Mouse (Mus musculus) midbrain, embryonic 12.5 days (tissue): Measurements from ENCODE around the gene Rhag. TPM values are rescaled to one million over a fixed set of nuclear protein-coding genes. Genes with fewer than 3 reads are reported as not detected.
A peak's percentile ranks its signal among the peaks of the same experiment; 100 is the strongest.

Source experiments
- ATAC-seq: fragments of 200-750 bp; cut with Nextera tagmentation; 2 replicates; pipeline ENCODE4 v1.8.0; 2017; ENCODE audit warnings: low read depth, moderate TSS enrichment, moderate library complexity; ENCODE audit not compliant: low FRiP score
- H3K27ac ChIP-seq: fragments of 300-500 bp; sonication (generic); replicated peaks from 2 replicates; pipeline ENCODE4 v1.5.1; 2016; ENCODE audit warnings: mild to moderate bottlenecking
- H3K27me3 ChIP-seq: fragments of 300-500 bp; sonication (generic); 2 replicates; pipeline ENCODE4 v1.6.1; 2016; ENCODE audit warnings: mild to moderate bottlenecking
- H3K36me3 ChIP-seq: fragments of 300-500 bp; sonication (generic); 2 replicates; pipeline ENCODE4 v1.6.1; 2016
- H3K4me1 ChIP-seq: fragments of 300-500 bp; sonication (generic); 2 replicates; pipeline ENCODE4 v1.6.1; 2016
- H3K4me2 ChIP-seq: fragments of 300-500 bp; sonication (generic); replicated peaks from 2 replicates; pipeline ENCODE4 v1.6.1; 2016; ENCODE audit warnings: mild to moderate bottlenecking, moderate library complexity
- H3K4me3 ChIP-seq: fragments of 300-500 bp; sonication (generic); 2 replicates; pipeline ENCODE4 v1.5.1; 2016; ENCODE audit warnings: mild to moderate bottlenecking
- H3K9ac ChIP-seq: fragments of 300-500 bp; sonication (generic); replicated peaks from 2 replicates; pipeline ENCODE4 v1.6.1; 2016; ENCODE audit warnings: mild to moderate bottlenecking, moderate library complexity
- H3K9me3 ChIP-seq: fragments of 300-500 bp; sonication (generic); 2 replicates; pipeline ENCODE4 v1.6.1; 2016; ENCODE audit warnings: mild to moderate bottlenecking
- WGBS: fragments of 180-500 bp; shearing (Covaris S2); methylation state at CpG from one replicate; pipeline ENCODE4 v1.1.7; 2016; 5-methylcytosine and 5-hydroxymethylcytosine counted together
- polyA plus RNA-seq: library from polyadenylated mRNA; unstranded; fragments of >200 nt; fragmentation: Nextera tagmentation; extraction: Ambion mirVana; gene quantifications from 2 replicates; pipeline ENCODE4 v1.2.1, GENCODE M21; 2016

Rhag gene
- polyA plus RNA-seq, 1 experiment from 2014 or later = 3.4 TPM

DNA sequence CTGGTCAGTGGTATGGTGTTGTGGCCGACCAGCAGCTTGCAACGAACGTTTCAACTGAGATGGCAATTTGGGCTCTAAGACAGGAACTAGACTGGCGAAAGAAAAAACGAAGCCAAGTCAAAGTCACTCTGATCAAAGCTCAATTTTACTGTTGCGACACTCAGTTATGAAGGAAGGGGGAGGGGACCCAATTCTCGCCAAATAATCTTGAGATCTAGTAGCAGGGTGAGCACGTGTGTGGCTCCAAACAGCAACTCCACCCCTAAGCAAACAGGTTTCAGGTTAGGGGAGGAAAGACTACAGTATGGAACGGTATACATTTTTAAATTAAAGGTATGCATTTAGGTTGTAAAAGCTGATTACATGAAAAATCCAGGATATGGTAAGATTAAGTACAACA, 10.6 kb downstream of the Rhag start:
- no peak overlapping the region for H3K4me3 ChIP-seq
- no peaks in the 10 kb centered on the region for H3K4me1 ChIP-seq
- H3K4me2 ChIP-seq = no peak overlapping the region
- ATAC-seq = no peak
- no peaks in the 10 kb centered on the region for H3K27me3 ChIP-seq
- 84% methylated on average over 9 of the region's 9 CpGs for WGBS
- H3K9me3 ChIP-seq = no peaks in the 10 kb centered on the region
- H3K36me3 ChIP-seq = no peaks in the 10 kb centered on the region
- H3K9ac ChIP-seq = no peak overlapping the region
- H3K27ac ChIP-seq = no peak overlapping the region

DNA sequence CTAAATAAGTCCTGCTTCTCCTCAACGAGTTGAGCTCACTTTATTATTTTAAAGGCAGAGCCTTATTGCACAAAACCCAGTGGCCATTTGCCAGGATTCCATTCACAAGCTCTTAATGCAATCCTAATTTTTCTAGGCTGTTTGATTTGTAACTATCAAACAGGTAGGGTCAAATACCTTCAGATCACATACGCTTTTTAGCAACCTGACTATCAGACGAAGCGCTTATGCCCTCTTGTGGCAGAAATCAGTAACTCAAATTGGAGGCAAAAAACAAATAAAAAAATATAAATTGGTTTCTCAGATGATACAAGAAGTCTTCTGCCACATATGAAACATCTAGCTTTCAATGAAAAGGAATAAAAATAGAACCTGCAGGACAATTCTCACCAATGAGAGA, 12.9 kb downstream of the Rhag start:
- H3K9ac ChIP-seq = no peak overlapping the region
- H3K4me2 ChIP-seq = no peak overlapping the region
- no peak for ATAC-seq
- no peaks in the 10 kb centered on the region for H3K36me3 ChIP-seq
- 29% methylated on average over 4 of the region's 4 CpGs for WGBS
- no peaks in the 10 kb centered on the region for H3K27me3 ChIP-seq
- no peaks in the 10 kb centered on the region for H3K4me1 ChIP-seq
- H3K4me3 ChIP-seq = no peak overlapping the region
- no peaks in the 10 kb centered on the region for H3K9me3 ChIP-seq
- no peak overlapping the region for H3K27ac ChIP-seq

DNA sequence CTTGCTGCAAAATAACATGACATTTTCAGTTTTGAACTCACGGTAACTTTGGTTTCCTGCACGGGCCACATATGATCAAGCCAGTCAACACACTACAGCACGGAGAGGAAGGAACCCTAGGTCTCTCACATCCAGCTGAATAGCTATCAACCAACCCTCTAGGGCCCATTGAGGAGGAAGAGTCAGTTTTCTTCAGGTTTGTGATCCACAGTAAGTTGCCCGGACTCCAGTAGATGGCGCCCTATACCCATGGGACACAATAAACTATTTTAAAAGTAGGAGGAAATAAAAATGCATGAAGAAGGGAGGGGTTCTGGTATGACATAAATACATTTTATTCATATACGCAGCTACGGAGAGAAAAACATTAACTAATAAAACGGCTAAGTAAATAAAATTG, 13.6 kb downstream of the Rhag start:
- H3K9ac ChIP-seq = no peak overlapping the region
- H3K4me1 ChIP-seq = no peaks in the 10 kb centered on the region
- H3K36me3 ChIP-seq = no peaks in the 10 kb centered on the region
- no peak overlapping the region for H3K27ac ChIP-seq
- H3K4me2 ChIP-seq = no peak overlapping the region
- no peak overlapping the region for H3K4me3 ChIP-seq
- H3K9me3 ChIP-seq = no peaks in the 10 kb centered on the region
- no peaks in the 10 kb centered on the region for H3K27me3 ChIP-seq
- 59% methylated on average over 8 of the region's 8 CpGs for WGBS
- no peak for ATAC-seq

DNA sequence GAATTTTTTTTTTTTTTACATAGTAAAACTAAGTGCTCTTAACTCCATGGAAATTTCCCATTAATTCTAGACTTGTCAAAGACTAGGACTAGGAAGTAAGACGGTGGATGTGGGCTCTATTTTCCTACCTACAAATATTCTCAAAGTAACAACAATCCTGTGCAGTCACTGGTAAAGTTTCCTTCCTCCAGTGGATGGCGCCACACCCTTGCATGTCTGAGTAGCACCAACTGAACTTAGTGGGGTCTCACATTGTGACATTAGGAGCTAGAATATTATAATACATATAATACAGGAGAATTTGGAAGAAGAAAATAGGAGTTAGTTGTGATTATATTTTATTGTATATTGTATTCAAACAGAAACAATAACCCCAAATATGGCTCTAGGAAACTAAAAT, 20.9 kb downstream of the Rhag start:
- Histone ChIP-seq H3K4me3 (no peak overlapping the region), H3K27me3 (no peaks in the 10 kb centered on the region), H3K27ac (no peak overlapping the region), H3K36me3 (no peaks in the 10 kb centered on the region), H3K4me1 (no peaks in the 10 kb centered on the region), H3K9ac (no peak overlapping the region), H3K4me2 (no peak overlapping the region), H3K9me3 (no peaks in the 10 kb centered on the region)
- WGBS = 57% methylated on average over 2 of the region's 2 CpGs
- ATAC-seq = no peak

DNA sequence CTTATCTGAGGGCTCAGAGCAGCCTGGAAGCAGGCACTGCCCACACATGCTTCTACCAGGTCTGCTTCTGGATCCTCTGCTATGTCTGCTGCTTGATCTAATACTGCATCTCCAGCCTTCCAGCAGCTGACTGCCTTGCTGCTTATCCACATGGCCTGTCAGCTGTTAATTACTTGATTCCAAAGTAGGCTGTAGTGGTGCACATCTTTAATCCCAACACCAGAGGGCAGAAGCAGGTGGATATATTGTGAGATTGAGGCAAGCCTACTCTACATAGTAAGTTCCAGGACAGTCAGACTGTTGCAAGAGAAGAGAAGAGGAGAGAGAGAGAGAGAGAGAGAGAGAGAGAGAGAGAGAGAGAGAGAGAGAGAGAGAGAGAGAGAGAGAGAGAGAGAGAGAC, 26.4 kb downstream of the Rhag start:
- Histone ChIP-seq H3K4me3 (no peak overlapping the region), H3K4me2 (no peak overlapping the region), H3K9ac (no peak overlapping the region), H3K27ac (no peak overlapping the region), H3K27me3 (no peaks in the 10 kb centered on the region), H3K4me1 (no peaks in the 10 kb centered on the region), H3K9me3 (no peaks in the 10 kb centered on the region), H3K36me3 (no peaks in the 10 kb centered on the region)
- ATAC-seq = no peak; the same call in 1 of the 2 replicates

DNA sequence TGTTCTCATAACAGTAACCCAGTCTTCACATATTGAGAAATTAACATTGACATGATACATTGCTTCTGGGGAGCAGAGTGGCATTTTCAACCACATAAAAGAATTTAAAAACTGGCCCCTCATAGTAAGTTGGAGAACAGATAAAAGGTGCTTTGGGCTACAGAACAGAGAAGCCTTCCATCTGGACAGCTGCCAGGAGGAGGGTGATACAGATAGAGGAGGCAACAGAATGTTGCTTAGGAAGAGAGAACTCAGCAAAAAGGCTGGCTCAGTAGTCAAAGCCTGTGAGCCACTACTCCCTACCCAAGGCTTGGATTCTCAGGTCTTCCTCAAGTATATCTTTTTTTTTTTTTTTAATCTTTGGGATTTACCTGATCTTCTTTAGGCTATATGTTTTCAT, 44.1 kb downstream of the Rhag start:
- no peak for ATAC-seq
- no peaks in the 10 kb centered on the region for H3K36me3 ChIP-seq
- no peak overlapping the region for H3K27ac ChIP-seq
- no peak overlapping the region for H3K4me2 ChIP-seq
- H3K9ac ChIP-seq = no peak overlapping the region
- no peaks in the 10 kb centered on the region for H3K27me3 ChIP-seq
- no peaks in the 10 kb centered on the region for H3K9me3 ChIP-seq
- no peaks in the 10 kb centered on the region for H3K4me1 ChIP-seq
- no peak overlapping the region for H3K4me3 ChIP-seq

DNA sequence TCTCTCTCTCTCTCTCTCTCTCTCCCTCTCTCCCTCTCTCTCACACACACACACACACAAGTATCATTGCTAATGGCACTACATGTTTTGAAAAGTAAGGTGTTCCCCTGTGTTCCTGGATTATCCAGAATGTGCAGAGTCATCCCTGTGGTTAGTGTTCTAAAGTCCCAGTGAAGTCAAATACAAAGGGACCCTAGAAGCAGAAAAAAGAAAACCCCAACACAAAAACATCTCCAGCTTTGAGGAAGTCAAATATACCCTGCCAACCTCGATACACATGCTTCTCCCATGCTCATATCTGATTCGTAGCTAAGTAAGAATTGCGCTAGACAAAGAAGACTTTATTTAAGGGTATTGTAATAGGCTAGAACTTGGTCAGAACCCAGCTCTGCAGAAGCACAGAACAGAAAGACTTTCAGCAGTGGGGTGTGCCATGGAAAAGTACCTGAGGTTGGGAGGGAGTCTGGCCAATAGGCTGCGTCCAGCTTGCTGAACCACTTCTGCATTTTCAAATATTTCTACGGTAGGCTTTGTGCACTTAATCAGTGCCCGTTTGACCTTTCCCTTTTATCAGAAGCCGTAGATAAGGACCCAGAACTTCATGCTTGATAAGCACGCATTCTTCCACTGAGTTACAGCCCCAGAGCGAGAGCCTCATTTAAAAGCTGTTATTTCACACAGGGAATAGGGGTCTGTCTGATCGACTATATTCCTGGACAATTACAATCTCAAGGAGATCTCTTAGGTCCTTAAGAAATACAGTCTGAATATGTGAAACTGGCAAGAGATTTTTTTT, 58.2 kb downstream of the Rhag start:
- no peak for ATAC-seq

DNA sequence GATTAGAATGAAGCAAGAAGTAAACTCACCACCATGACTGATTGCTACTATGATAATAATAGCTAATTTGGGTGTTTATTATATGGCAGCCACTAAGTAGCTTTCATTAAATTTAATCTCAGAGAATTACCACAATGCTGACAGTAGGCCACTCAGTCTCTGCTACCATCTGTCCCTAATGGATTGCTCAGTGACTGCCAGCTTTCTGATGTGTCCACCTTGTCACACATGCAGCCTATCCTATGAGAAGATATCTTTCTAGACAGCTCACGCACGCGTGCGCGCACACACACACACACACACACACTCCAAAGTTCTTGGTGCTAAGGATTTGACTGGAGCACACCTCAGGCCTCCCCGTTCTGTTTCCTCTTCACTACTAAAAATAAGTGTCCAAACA, 61.7 kb downstream of the Rhag start:
- no peak overlapping the region for H3K4me2 ChIP-seq
- no peaks in the 10 kb centered on the region for H3K27me3 ChIP-seq
- WGBS = 93% methylated on average over 6 of the region's 6 CpGs
- ATAC-seq = no peak
- no peak overlapping the region for H3K27ac ChIP-seq
- H3K4me1 ChIP-seq = no peaks in the 10 kb centered on the region
- H3K4me3 ChIP-seq = no peak overlapping the region
- no peak overlapping the region for H3K9ac ChIP-seq
- H3K36me3 ChIP-seq = no peaks in the 10 kb centered on the region
- no peaks in the 10 kb centered on the region for H3K9me3 ChIP-seq

More for the DNA sequence above, 58.2 kb downstream of the Rhag start:
- 76% methylated on average over 10 of the region's 10 CpGs for WGBS
- no peaks in the 10 kb centered on the region for H3K4me1 ChIP-seq
- H3K27me3 ChIP-seq = no peaks in the 10 kb centered on the region
- H3K4me3 ChIP-seq = no peak overlapping the region
- H3K4me2 ChIP-seq = no peak overlapping the region
- H3K9me3 ChIP-seq = no peaks in the 10 kb centered on the region
- H3K27ac ChIP-seq = no peak overlapping the region
- no peak overlapping the region for H3K9ac ChIP-seq
- H3K36me3 ChIP-seq = no peaks in the 10 kb centered on the region

DNA sequence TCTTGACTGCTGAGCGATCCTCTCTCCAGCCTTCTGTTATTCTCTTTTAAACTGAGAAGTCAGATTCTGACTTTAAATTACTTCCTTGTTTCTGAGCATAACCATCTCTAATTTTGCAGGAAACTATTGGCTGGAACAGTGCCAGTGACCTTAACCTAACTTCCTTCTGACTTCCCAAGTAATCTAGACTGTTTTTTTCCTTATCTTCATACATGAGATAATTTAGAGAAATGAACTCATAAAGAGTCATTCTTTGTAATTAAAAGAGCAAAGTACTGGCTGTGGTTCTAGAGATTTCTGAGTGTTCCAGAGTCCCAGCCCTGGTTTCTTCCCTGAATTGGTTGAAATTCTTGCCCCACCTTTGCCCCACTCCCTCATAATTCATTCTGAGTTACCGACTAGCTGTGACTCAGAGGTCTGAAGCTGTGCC, 62.7 kb downstream of the Rhag start:
- ATAC-seq = no peak
- no peak overlapping the region for H3K9ac ChIP-seq
- no peak overlapping the region for H3K4me3 ChIP-seq
- H3K4me1 ChIP-seq = no peaks in the 10 kb centered on the region
- H3K4me2 ChIP-seq = no peak overlapping the region
- H3K27ac ChIP-seq = no peak overlapping the region
- no peaks in the 10 kb centered on the region for H3K36me3 ChIP-seq
- WGBS = 83% methylated on average over 2 of the region's 2 CpGs
- no peaks in the 10 kb centered on the region for H3K27me3 ChIP-seq
- H3K9me3 ChIP-seq = no peaks in the 10 kb centered on the region

DNA sequence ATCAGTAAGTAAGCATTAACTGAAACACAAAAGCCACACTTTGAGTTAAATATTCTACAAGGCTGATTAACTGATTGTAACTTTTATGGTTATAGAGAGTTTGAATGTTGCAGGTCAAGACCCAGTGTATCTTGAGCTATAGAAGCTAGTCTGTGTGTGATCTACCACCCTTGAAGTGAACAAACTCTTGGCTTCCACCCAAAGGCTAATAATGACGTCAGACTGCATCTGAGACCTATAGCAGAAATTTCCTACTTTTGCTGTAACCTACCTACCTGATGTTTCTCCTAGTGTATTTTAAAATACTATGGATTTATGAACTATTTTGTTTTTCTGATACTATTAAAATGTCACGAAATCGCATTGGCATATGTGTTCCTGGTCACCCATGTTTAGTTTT, 63.8 kb downstream of the Rhag start:
- H3K9ac ChIP-seq = no peak overlapping the region
- no peaks in the 10 kb centered on the region for H3K36me3 ChIP-seq
- H3K4me2 ChIP-seq = no peak overlapping the region
- H3K27ac ChIP-seq = no peak overlapping the region
- H3K4me3 ChIP-seq = no peak overlapping the region
- H3K4me1 ChIP-seq = peaks cover 3% of the 10 kb centered on the region; the same call in 1 of the 2 replicates
- H3K27me3 ChIP-seq = no peaks in the 10 kb centered on the region
- H3K9me3 ChIP-seq = no peaks in the 10 kb centered on the region
- 92% methylated on average over 3 of the region's 3 CpGs for WGBS
- ATAC-seq = no peak

DNA sequence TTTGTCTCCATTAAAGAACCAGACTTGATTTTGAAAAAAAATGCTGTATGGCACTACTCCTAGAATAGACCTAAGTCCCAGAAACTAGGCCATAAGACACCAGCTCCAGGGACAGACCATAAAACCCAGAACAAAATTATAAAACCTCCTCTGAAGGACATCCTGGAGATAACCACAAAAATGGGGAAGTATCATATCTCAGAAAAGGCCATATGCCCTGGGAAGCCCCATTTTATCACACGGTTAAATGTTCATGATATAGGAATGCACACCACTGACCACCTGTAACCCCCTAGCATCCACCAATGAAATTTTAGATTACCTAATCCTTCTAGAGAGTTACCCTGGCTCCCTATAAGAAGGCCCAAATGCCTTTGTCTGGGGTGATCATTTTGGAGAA, 64.6 kb downstream of the Rhag start:
- H3K36me3 ChIP-seq = no peaks in the 10 kb centered on the region
- H3K9ac ChIP-seq = no peak overlapping the region
- H3K4me2 ChIP-seq = no peak overlapping the region
- H3K27me3 ChIP-seq = peaks cover 4% of the 10 kb centered on the region; the same call in 1 of the 2 replicates
- WGBS = 97% methylated on average over 1 of the region's 1 CpGs
- peaks cover 10% of the 10 kb centered on the region; the same call in 1 of the 2 replicates for H3K4me1 ChIP-seq
- no peak overlapping the region for H3K4me3 ChIP-seq
- ATAC-seq = no peak
- H3K9me3 ChIP-seq = no peaks in the 10 kb centered on the region
- no peak overlapping the region for H3K27ac ChIP-seq

DNA sequence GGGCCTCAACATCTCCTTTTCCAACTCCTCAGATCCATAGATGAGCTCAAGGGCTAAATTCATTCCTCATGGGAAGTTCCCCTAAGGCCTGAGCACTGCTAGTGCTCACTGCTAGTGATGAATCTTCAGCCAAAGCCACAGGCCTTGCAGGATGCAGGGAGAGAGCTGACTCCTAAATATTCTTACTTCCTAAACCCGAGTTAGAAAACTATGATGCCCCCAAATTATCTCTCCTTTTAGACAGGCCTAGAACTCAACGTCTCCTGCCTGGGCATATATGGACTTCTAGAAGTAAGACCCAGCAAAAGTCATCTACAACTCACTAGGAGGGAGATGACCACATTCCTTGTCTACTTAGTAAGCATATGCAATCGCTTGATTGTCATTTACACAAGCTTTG, 66.8 kb downstream of the Rhag start:
- WGBS = 52% methylated on average over 3 of the region's 3 CpGs
- no peaks in the 10 kb centered on the region for H3K9me3 ChIP-seq
- H3K9ac ChIP-seq = no peak overlapping the region
- no peak for ATAC-seq
- no peaks in the 10 kb centered on the region for H3K36me3 ChIP-seq
- no peak overlapping the region for H3K4me2 ChIP-seq
- H3K27ac ChIP-seq = no peak overlapping the region
- H3K4me3 ChIP-seq = no peak overlapping the region
- peaks cover 10% of the 10 kb centered on the region; the same call in 1 of the 2 replicates for H3K4me1 ChIP-seq
- H3K27me3 ChIP-seq = peaks cover 4% of the 10 kb centered on the region; the same call in 1 of the 2 replicates

DNA sequence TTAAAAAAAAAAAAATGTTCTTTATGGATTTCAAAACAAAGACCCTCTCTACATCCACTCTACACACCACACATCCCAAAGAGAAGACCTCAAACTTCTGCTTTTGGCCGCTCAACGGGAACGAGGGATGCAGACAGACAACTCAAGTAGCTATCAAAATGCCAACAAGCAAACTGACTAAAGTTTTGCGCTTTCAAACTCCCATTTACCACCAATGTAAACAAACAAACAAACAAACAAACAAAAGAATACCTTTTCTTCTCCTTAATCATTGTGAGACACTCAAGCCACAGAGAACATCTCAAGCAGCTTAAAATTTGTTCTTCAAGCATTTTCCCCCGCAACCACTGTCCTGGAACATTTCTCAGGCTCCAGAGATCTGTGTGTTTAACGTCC, 68.6 kb downstream of the Rhag start:
- Histone ChIP-seq H3K9me3 (no peaks in the 10 kb centered on the region), H3K27ac (no peak overlapping the region), H3K27me3 (peaks cover 4% of the 10 kb centered on the region; the same call in 1 of the 2 replicates), H3K4me1 (peaks cover 10% of the 10 kb centered on the region; the same call in 1 of the 2 replicates), H3K36me3 (no peaks in the 10 kb centered on the region), H3K9ac (peak overlapping the region; percentile 55), H3K4me2 (peak overlapping the region; percentile 85), H3K4me3 (peak overlapping the region; percentile 51)
- WGBS = 8% methylated on average over 6 of the region's 6 CpGs
- no peak for ATAC-seq
